Mouse (Mus musculus) MEL (cell line): Measurements from ENCODE around the gene Prim1. TPM values are rescaled to one million over a fixed set of nuclear protein-coding genes. Genes with fewer than 3 reads are reported as not detected.
A peak's percentile ranks its signal among the peaks of the same experiment; 100 is the strongest.

Source experiments
- DNase-seq: peaks from one replicate; pipeline ENCODE4 v3.0.0; 2011; ENCODE audit warnings: low read depth, low spot score
- H3K27ac ChIP-seq: 2 replicates; pipeline ENCODE4 v1.5.1; 2012; ENCODE audit warnings: low read depth, mild to moderate bottlenecking, control low read depth, low read length, moderate library complexity; ENCODE audit not compliant: control insufficient read depth
- H3K27me3 ChIP-seq, 2 experiments: fragments of 150-350 bp in 1 of 2; sonication (generic) in 1 of 2; 2 replicates each; pipeline ENCODE4 v1.6.1; 2012; ENCODE audit warnings: low read length in 2 of 2, mild to moderate bottlenecking in 2 of 2, improper control_type of control experiment in 1 of 2, moderate library complexity in 1 of 2; ENCODE audit not compliant: insufficient read depth in 2 of 2, control insufficient read depth in 1 of 2
- H3K36me3 ChIP-seq, 2 experiments: 2 replicates each; pipeline ENCODE4 v1.6.1; 2012 to 2014; ENCODE audit warnings: low read length in 2 of 2, improper control_type of control experiment in 1 of 2, inconsistent platforms in 1 of 2, mild to moderate bottlenecking in 1 of 2; ENCODE audit not compliant: insufficient read depth in 2 of 2, control insufficient read depth in 1 of 2
- H3K4me1 ChIP-seq, 2 experiments: fragments of 150-350 bp in 1 of 2; sonication (generic) in 1 of 2; 2 replicates each; pipeline ENCODE4 v1.6.1; 2012; ENCODE audit warnings: low read length in 2 of 2, improper control_type of control experiment in 1 of 2, mild to moderate bottlenecking in 1 of 2; ENCODE audit not compliant: insufficient read depth in 2 of 2, control insufficient read depth in 1 of 2
- H3K4me3 ChIP-seq, 2 experiments: fragments of 150-350 bp in 1 of 2; sonication (generic) in 1 of 2; 2 replicates each; pipeline ENCODE4 v1.5.1; 2012; ENCODE audit warnings: low read depth in 2 of 2, low read length in 2 of 2, mild to moderate bottlenecking in 2 of 2, moderate library complexity in 2 of 2, control low read depth in 1 of 2, improper control_type of control experiment in 1 of 2; ENCODE audit not compliant: control insufficient read depth in 1 of 2, insufficient read depth in 1 of 2
- H3K79me2 ChIP-seq: 2 replicates; pipeline ENCODE4 v1.6.1; 2012; ENCODE audit warnings: mild to moderate bottlenecking, low read length, moderate library complexity; ENCODE audit not compliant: control insufficient read depth, poor library complexity, insufficient read depth
- H3K9ac ChIP-seq: 2 replicates; pipeline ENCODE4 v1.6.1; 2012; ENCODE audit warnings: low read depth, mild to moderate bottlenecking, control low read depth, low read length, moderate library complexity; ENCODE audit not compliant: control insufficient read depth, poor library complexity, severe bottlenecking
- H3K9me3 ChIP-seq: fragments of 150-350 bp; sonication (generic); replicated peaks from 2 replicates; pipeline ENCODE4 v1.6.1; 2012; ENCODE audit warnings: mild to moderate bottlenecking, low read length, improper control_type of control experiment, moderate library complexity; ENCODE audit not compliant: insufficient read depth
- CHD1 ChIP-seq: IDR thresholded peaks from 2 replicates; pipeline ENCODE4 v1.6.1; 2012; ENCODE audit warnings: low read depth, mild to moderate bottlenecking, inconsistent platforms, low read length, improper control_type of control experiment
- CHD2 ChIP-seq: IDR thresholded peaks from 2 replicates; pipeline ENCODE4 v1.6.1; 2011; ENCODE audit warnings: low read length, improper control_type of control experiment
- ELF1 ChIP-seq: IDR thresholded peaks from 2 replicates; pipeline ENCODE4 v1.6.1; 2014; ENCODE audit warnings: low read depth, mild to moderate bottlenecking, inconsistent platforms, low read length, improper control_type of control experiment, moderate library complexity
- ETS1 ChIP-seq: IDR thresholded peaks from 2 replicates; pipeline ENCODE4 v1.6.1; 2012; ENCODE audit warnings: low read depth, mild to moderate bottlenecking, inconsistent platforms, low read length, improper control_type of control experiment, moderate library complexity
- GABPA ChIP-seq: IDR thresholded peaks from 2 replicates; pipeline ENCODE4 v1.6.1; 2012; ENCODE audit warnings: low read depth, mild to moderate bottlenecking, inconsistent platforms, low read length, improper control_type of control experiment, moderate library complexity
- HCFC1 ChIP-seq: IDR thresholded peaks from 2 replicates; pipeline ENCODE4 v1.6.1; 2012; ENCODE audit warnings: low read depth, mild to moderate bottlenecking, inconsistent platforms, low read length, improper control_type of control experiment, moderate library complexity
- JUND ChIP-seq: IDR thresholded peaks from 2 replicates; pipeline ENCODE4 v1.6.1; 2011; ENCODE audit warnings: low read depth, mild to moderate bottlenecking, improper control_type of control experiment, low read length
- KAT2A ChIP-seq: conservative IDR thresholded peaks from 2 replicates; pipeline ENCODE4 v1.6.1; 2012; ENCODE audit warnings: low read depth, low read length, improper control_type of control experiment, inconsistent platforms
- MAFK ChIP-seq: IDR thresholded peaks from 2 replicates; pipeline ENCODE4 v1.6.1; 2011; ENCODE audit warnings: low read depth, mild to moderate bottlenecking, low read length, improper control_type of control experiment, borderline replicate concordance
- MAX ChIP-seq: IDR thresholded peaks from 2 replicates; pipeline ENCODE4 v1.6.1; 2011; ENCODE audit warnings: low read length, improper control_type of control experiment
- MAZ ChIP-seq: IDR thresholded peaks from 2 replicates; pipeline ENCODE4 v1.6.1; 2012; ENCODE audit warnings: low read depth, mild to moderate bottlenecking, inconsistent platforms, low read length, improper control_type of control experiment
- MEF2A ChIP-seq: IDR thresholded peaks from 2 replicates; pipeline ENCODE4 v1.6.1; 2014; ENCODE audit warnings: low read depth, mild to moderate bottlenecking, inconsistent platforms, low read length, improper control_type of control experiment; ENCODE audit not compliant: poor library complexity, insufficient replicate concordance, severe bottlenecking; ENCODE audit errors: extremely low read depth
- MXI1 ChIP-seq: IDR thresholded peaks from 2 replicates; pipeline ENCODE4 v1.6.1; 2011; ENCODE audit warnings: mild to moderate bottlenecking, low read depth, low read length, improper control_type of control experiment
- MYC ChIP-seq: IDR thresholded peaks from 2 replicates; pipeline ENCODE4 v1.6.1; 2011; ENCODE audit warnings: low read depth, mild to moderate bottlenecking, low read length, improper control_type of control experiment, moderate library complexity
- NELFE ChIP-seq: IDR thresholded peaks from 2 replicates; pipeline ENCODE4 v1.6.1; 2011; ENCODE audit warnings: low read depth, low read length, improper control_type of control experiment
- POLR2A ChIP-seq, 2 experiments: IDR thresholded peaks; 2 replicates each; pipeline ENCODE4 v1.6.1; 2011 to 2012; ENCODE audit warnings: low read length in 2 of 2, mild to moderate bottlenecking in 2 of 2, control low read depth in 1 of 2, improper control_type of control experiment in 1 of 2, low read depth in 1 of 2, moderate library complexity in 1 of 2; ENCODE audit not compliant: control insufficient read depth in 1 of 2, insufficient read depth in 1 of 2, poor library complexity in 1 of 2
- POLR2AphosphoS2 ChIP-seq: IDR thresholded peaks from 2 replicates; pipeline ENCODE4 v1.6.1; 2011; ENCODE audit warnings: low read length, improper control_type of control experiment
- RAD21 ChIP-seq: IDR thresholded peaks from 2 replicates; pipeline ENCODE4 v1.6.1; 2011; ENCODE audit warnings: mild to moderate bottlenecking, low read depth, low read length, improper control_type of control experiment
- SMC3 ChIP-seq: IDR thresholded peaks from 2 replicates; pipeline ENCODE4 v1.6.1; 2011; ENCODE audit warnings: low read depth, low read length, improper control_type of control experiment
- TAL1 ChIP-seq: IDR thresholded peaks from 2 replicates; pipeline ENCODE4 v1.6.1; 2012; ENCODE audit warnings: mild to moderate bottlenecking, inconsistent platforms, low read length, moderate library complexity, mixed read lengths
- UBTF ChIP-seq: IDR thresholded peaks from 2 replicates; pipeline ENCODE4 v1.6.1; 2012; ENCODE audit warnings: low read depth, mild to moderate bottlenecking, inconsistent platforms, low read length, improper control_type of control experiment, moderate library complexity, borderline replicate concordance; ENCODE audit not compliant: insufficient read depth
- USF1 ChIP-seq: IDR thresholded peaks from 2 replicates; pipeline ENCODE4 v1.6.1; 2014; ENCODE audit warnings: low read depth, mild to moderate bottlenecking, inconsistent platforms, low read length, improper control_type of control experiment, moderate library complexity
- USF2 ChIP-seq, 2 experiments: IDR thresholded peaks; 2 replicates each; pipeline ENCODE4 v1.6.1; 2011 to 2012; ENCODE audit warnings: improper control_type of control experiment in 2 of 2, low read length in 2 of 2, borderline replicate concordance in 1 of 2, inconsistent platforms in 1 of 2, low read depth in 1 of 2, mild to moderate bottlenecking in 1 of 2; ENCODE audit not compliant: insufficient read depth in 1 of 2
- polyA plus RNA-seq, 2 experiments: library from polyadenylated mRNA; stranded (reverse) in 1 of 2; unstranded in 1 of 2; fragments of >175 nt in 1 of 2; fragments of >200 nt in 1 of 2; gene quantifications; 2 replicates each; pipeline versions ENCODE4 v1.2.1 to v1.2.4; 2012; ENCODE audit warnings: low replicate concordance in 2 of 2, low read depth in 1 of 2; ENCODE audit not compliant: insufficient read length in 2 of 2, insufficient read depth in 1 of 2, missing spikeins in 1 of 2
- total RNA-seq: library from RNA; depleted of rRNA; stranded (reverse); fragments of 300-350 nt; gene quantifications from 2 replicates; pipeline ENCODE4 v1.2.3, GENCODE M21; 2012

The Prim1 gene
- total and polyA plus RNA-seq, 3 experiments, result 71.5 to 74.0 TPM; not detected in 1

DNA sequence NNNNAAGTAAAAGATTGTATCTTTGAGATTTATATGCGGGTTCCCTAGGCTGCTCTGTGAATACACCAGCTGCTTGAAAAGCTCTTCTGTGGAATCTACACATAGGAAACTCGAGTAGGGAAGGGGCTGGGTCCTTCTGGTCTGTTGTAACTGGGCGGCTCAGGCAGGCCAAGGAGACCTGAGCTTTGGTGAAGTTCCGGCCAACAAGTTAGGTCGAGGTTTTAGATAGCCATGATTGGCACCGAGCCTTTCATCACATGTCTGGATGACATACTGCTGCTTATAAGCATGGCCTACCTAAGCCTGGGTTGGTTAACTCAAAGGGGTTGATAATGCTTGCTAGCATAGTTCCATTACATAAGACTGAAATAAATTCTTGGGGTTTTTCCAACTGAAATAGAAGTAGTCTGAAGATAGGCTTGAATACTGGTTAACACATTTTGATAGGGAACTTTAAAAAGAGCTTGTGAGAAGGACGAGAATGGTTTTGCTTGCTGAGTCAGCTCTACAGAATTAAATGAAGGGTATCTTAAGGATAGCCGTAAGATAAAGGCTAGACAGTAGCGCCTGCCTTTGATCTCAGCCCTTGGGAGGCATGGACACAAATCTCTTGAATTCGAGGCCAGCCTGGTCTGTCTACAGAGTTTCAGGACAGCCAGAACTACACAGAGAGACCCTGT is 21.9 kb downstream of the Prim1 start (continued):
- no peak for TF ChIP-seq UBTF
- TF ChIP-seq TAL1, result no peak
- peak; percentile 78 for TF ChIP-seq ETS1
- 0 out of 2 replicates have a peak, but pooled peaks have one; percentile 58 for TF ChIP-seq HCFC1
- peak; percentile 73; the same call in 1 of the 2 replicates for TF ChIP-seq POLR2AphosphoS2
- TF ChIP-seq USF1, result peak; percentile 69
- TF ChIP-seq GABPA, result no peak
- no peak; the same call in 1 of the 2 replicates for TF ChIP-seq KAT2A
- TF ChIP-seq MXI1, result peak; percentile 96
- no peak; the same call in 1 of the 2 replicates for TF ChIP-seq CHD1
- TF ChIP-seq SMC3, result no peak

- H3K27me3 ChIP-seq, result no peaks in the 10 kb centered on the region
- TF ChIP-seq TAL1 (no peak), NELFE (no peak), MAX (no peak), GABPA (no peak), USF2 (IDR thresholded peaks at IDR 0.05; ENCODE audit: borderline replicate concordance in 1 of 2, insufficient read depth in 1 of 2, low read depth in 1 of 2, low read length in 2 of 2) (no peak), MAZ (no peak), POLR2A (IDR thresholded peaks at IDR 0.05; ENCODE audit: control insufficient read depth in 1 of 2, insufficient read depth in 1 of 2, low read depth in 1 of 2, low read length in 2 of 2, poor library complexity in 1 of 2) (no peak), MYC (no peak), ELF1 (no peak), MAFK (no peak), CHD2 (no peak), MEF2A (no peak), RAD21 (no peak), JUND (no peak), SMC3 (no peak), UBTF (no peak)
- H3K27ac ChIP-seq, result no peak overlapping the region
- H3K79me2 ChIP-seq, result peaks cover 75% of the 10 kb centered on the region
- peak overlapping the region; percentile 32 for H3K9ac ChIP-seq
- peak overlapping the region; percentile 23 to 97; a peak in 2 of 4 replicates for H3K4me3 ChIP-seq
- no peak for DNase-seq
- peaks cover 8 to 13% of the 10 kb centered on the region in 2 experiments for H3K4me1 ChIP-seq
- no peaks in the 10 kb centered on the region for H3K9me3 ChIP-seq
- peaks cover 30 to 46% of the 10 kb centered on the region in 2 experiments for H3K36me3 ChIP-seq
These were observed 23.0 kb downstream of the Prim1 start for GRCm38 (mm10) chr10:128037921-128038320.
